Mouse (Mus musculus): ENCODE measurements around the gene 9130019O22Rik. TPM values are rescaled to one million over a fixed set of nuclear protein-coding genes. Genes with fewer than 3 reads are reported as not detected.
"Not testable (repeated sequence)": the region's sequence is repeated elsewhere in the genome, so short reads cannot be mapped to it uniquely, and the experiment has no call there.

9130019O22Rik gene
- polyA plus RNA-seq, 1 experiment from 2014 or later = 5.4 TPM

- peak within 1 kb of the TSS; percentile 86 for H3K4me3 ChIP-seq
- WGBS = under 1% methylated on average over 68 of the region's 76 CpGs
- ATAC-seq (ENCODE audit: low FRiP score) = peak; percentile 93
- H3K4me2 ChIP-seq = peak within 1 kb of the TSS; percentile 84
- H3K9ac ChIP-seq = peak within 1 kb of the TSS; percentile 96
- no peaks in the 10 kb centered on the region for H3K27me3 ChIP-seq
- H3K4me1 ChIP-seq (replicated peaks) = peaks cover 38% of the 10 kb centered on the region
- H3K27ac ChIP-seq = peak within 1 kb of the TSS; percentile 94
- H3K36me3 ChIP-seq = peaks cover 29% of the 10 kb centered on the region
- no peaks in the 10 kb centered on the region for H3K9me3 ChIP-seq
These were observed 41.2 kb downstream of the 9130019O22Rik start, which contains the start of gene Zfp768 for GRCm38 (mm10) chr7:127345512-127346325. Zfp768 (minus strand) TSS chr7:127345589.

GRCm38 (mm10) chr7:127345092-127345491 lies 41.9 kb downstream of the 9130019O22Rik start:
- ATAC-seq (ENCODE audit: low FRiP score) = peak; percentile 36
- Histone ChIP-seq H3K4me1 (replicated peaks) (peaks cover 38% of the 10 kb centered on the region), H3K36me3 (peaks cover 29% of the 10 kb centered on the region), H3K4me2 (peak overlapping the region; percentile 84), H3K27me3 (no peaks in the 10 kb centered on the region), H3K9ac (peak overlapping the region; percentile 96), H3K27ac (peak overlapping the region; percentile 94), H3K9me3 (no peaks in the 10 kb centered on the region), H3K4me3 (peak overlapping the region; percentile 86)
- under 1% methylated on average over 37 of the region's 42 CpGs for WGBS

GRCm38 (mm10) chr7:127344371-127344770 lies 42.6 kb downstream of the 9130019O22Rik start:
- H3K27ac ChIP-seq = no peak overlapping the region
- peaks cover 38% of the 10 kb centered on the region for H3K4me1 ChIP-seq (replicated peaks)
- peak overlapping the region; percentile 86 for H3K4me3 ChIP-seq
- no peak for ATAC-seq (ENCODE audit: low FRiP score)
- H3K9ac ChIP-seq = peak overlapping the region; percentile 96
- H3K27me3 ChIP-seq = no peaks in the 10 kb centered on the region
- no peaks in the 10 kb centered on the region for H3K9me3 ChIP-seq
- 90% methylated on average over 8 of the region's 8 CpGs for WGBS
- H3K36me3 ChIP-seq = peaks cover 29% of the 10 kb centered on the region
- H3K4me2 ChIP-seq = peak overlapping the region; percentile 84

- 0 out of 2 replicates have a peak overlapping the region, but pooled peaks have one; percentile 24 for H3K9ac ChIP-seq
- no peaks in the 10 kb centered on the region for H3K9me3 ChIP-seq
- H3K27me3 ChIP-seq = no peaks in the 10 kb centered on the region
- peaks cover 38% of the 10 kb centered on the region for H3K4me1 ChIP-seq (replicated peaks)
- peaks cover 29% of the 10 kb centered on the region for H3K36me3 ChIP-seq
- no peak overlapping the region; the same call in 1 of the 2 replicates for H3K4me2 ChIP-seq
- H3K27ac ChIP-seq = no peak overlapping the region
- no peak for ATAC-seq (ENCODE audit: low FRiP score)
- WGBS = 95% methylated on average over 38 of the region's 38 CpGs
- H3K4me3 ChIP-seq = no peak overlapping the region
These were observed 43.5 kb downstream of the 9130019O22Rik start for GRCm38 (mm10) chr7:127343351-127344019.

GRCm38 (mm10) chr7:127342888-127343287 lies 44.1 kb downstream of the 9130019O22Rik start:
- ATAC-seq (ENCODE audit: low FRiP score) = no peak
- Histone ChIP-seq H3K9me3 (no peaks in the 10 kb centered on the region), H3K9ac (0 out of 2 replicates have a peak overlapping the region, but pooled peaks have one; percentile 24), H3K27me3 (no peaks in the 10 kb centered on the region), H3K27ac (no peak overlapping the region), H3K4me2 (no peak overlapping the region), H3K36me3 (peaks cover 29% of the 10 kb centered on the region), H3K4me3 (no peak overlapping the region), H3K4me1 (replicated peaks) (peaks cover 38% of the 10 kb centered on the region)
- 94% methylated on average over 7 of the region's 7 CpGs for WGBS

- peaks cover 29% of the 10 kb centered on the region for H3K36me3 ChIP-seq
- H3K9ac ChIP-seq = no peak overlapping the region
- peaks cover 35% of the 10 kb centered on the region for H3K4me1 ChIP-seq (replicated peaks)
- no peak overlapping the region for H3K27ac ChIP-seq
- no peak overlapping the region for H3K4me3 ChIP-seq
- ATAC-seq (ENCODE audit: low FRiP score) = no peak
- no peaks in the 10 kb centered on the region for H3K9me3 ChIP-seq
- H3K4me2 ChIP-seq = no peak overlapping the region
- WGBS = 74% methylated on average over 4 of the region's 4 CpGs
- no peaks in the 10 kb centered on the region for H3K27me3 ChIP-seq
These were observed 44.6 kb downstream of the 9130019O22Rik start for GRCm38 (mm10) chr7:127342332-127342731.

- not testable (repeated sequence) for H3K9ac ChIP-seq; ATAC-seq (ENCODE audit: low FRiP score); H3K4me2 ChIP-seq; H3K27me3 ChIP-seq; H3K27ac ChIP-seq; H3K4me3 ChIP-seq; H3K9me3 ChIP-seq
- peaks cover 30% of the 10 kb centered on the region for H3K4me1 ChIP-seq (replicated peaks)
- peaks cover 29% of the 10 kb centered on the region for H3K36me3 ChIP-seq
- 92% methylated on average over 6 of the region's 6 CpGs for WGBS
These were observed 45.1 kb downstream of the 9130019O22Rik start for GRCm38 (mm10) chr7:127341861-127342260.

- no peak overlapping the region for H3K4me2 ChIP-seq
- H3K4me3 ChIP-seq = no peak overlapping the region
- H3K27ac ChIP-seq = no peak overlapping the region
- no peaks in the 10 kb centered on the region for H3K9me3 ChIP-seq
- no peaks in the 10 kb centered on the region for H3K27me3 ChIP-seq
- peaks cover 29% of the 10 kb centered on the region for H3K36me3 ChIP-seq
- 96% methylated on average over 8 of the region's 8 CpGs for WGBS
- ATAC-seq (ENCODE audit: low FRiP score) = no peak
- no peak overlapping the region for H3K9ac ChIP-seq
- H3K4me1 ChIP-seq (replicated peaks) = peaks cover 25% of the 10 kb centered on the region
These were observed 45.6 kb downstream of the 9130019O22Rik start for GRCm38 (mm10) chr7:127341356-127341755.

GRCm38 (mm10) chr7:127337636-127338035 lies 49.3 kb downstream of the 9130019O22Rik start:
- Histone ChIP-seq H3K27ac (no peak overlapping the region), H3K4me1 (replicated peaks) (0 out of 2 replicates have a peak, but pooled peaks cover 1% of the 10 kb centered on the region), H3K27me3 (no peaks in the 10 kb centered on the region), H3K4me3 (no peak overlapping the region), H3K9ac (no peak overlapping the region), H3K4me2 (no peak overlapping the region), H3K36me3 (peaks cover 15% of the 10 kb centered on the region), H3K9me3 (no peaks in the 10 kb centered on the region)
- ATAC-seq (ENCODE audit: low FRiP score) = no peak
- 83% methylated on average over 4 of the region's 4 CpGs for WGBS

GRCm38 (mm10) chr7:127335604-127336003 lies 51.4 kb downstream of the 9130019O22Rik start:
- 90% methylated on average over 4 of the region's 4 CpGs for WGBS
- no peak overlapping the region for H3K4me3 ChIP-seq
- no peaks in the 10 kb centered on the region for H3K36me3 ChIP-seq
- H3K27ac ChIP-seq = no peak overlapping the region
- no peak overlapping the region for H3K4me2 ChIP-seq
- H3K9ac ChIP-seq = no peak overlapping the region
- H3K9me3 ChIP-seq = no peaks in the 10 kb centered on the region
- no peak for ATAC-seq (ENCODE audit: low FRiP score)
- H3K4me1 ChIP-seq (replicated peaks) = no peaks in the 10 kb centered on the region
- H3K27me3 ChIP-seq = no peaks in the 10 kb centered on the region

- no peaks in the 10 kb centered on the region for H3K4me1 ChIP-seq (replicated peaks)
- no peaks in the 10 kb centered on the region for H3K9me3 ChIP-seq
- 88% methylated on average over 6 of the region's 6 CpGs for WGBS
- no peaks in the 10 kb centered on the region for H3K27me3 ChIP-seq
- H3K4me2 ChIP-seq = no peak overlapping the region
- no peak overlapping the region for H3K4me3 ChIP-seq
- ATAC-seq (ENCODE audit: low FRiP score) = no peak
- H3K36me3 ChIP-seq = no peaks in the 10 kb centered on the region
- no peak overlapping the region for H3K27ac ChIP-seq
- no peak overlapping the region for H3K9ac ChIP-seq
These were observed 53.7 kb downstream of the 9130019O22Rik start for GRCm38 (mm10) chr7:127333240-127333639.

Measured in hindbrain, embryonic 13.5 days (tissue).